Mouse (Mus musculus) embryo, embryonic 11.5 days (tissue): ENCODE results near the gene Fam216a.
A peak's percentile ranks its signal among the peaks of the same experiment; 100 is the strongest.
"Not testable (repeated sequence)": the region's sequence is repeated elsewhere in the genome, so short reads cannot be mapped to it uniquely, and the experiment has no call there.

Source experiments
- DNase-seq: peaks from one replicate; pipeline ENCODE4 v3.0.0-alpha.2; 2012; ENCODE audit warnings: low read depth, low spot score

Fam216a gene

DNA sequence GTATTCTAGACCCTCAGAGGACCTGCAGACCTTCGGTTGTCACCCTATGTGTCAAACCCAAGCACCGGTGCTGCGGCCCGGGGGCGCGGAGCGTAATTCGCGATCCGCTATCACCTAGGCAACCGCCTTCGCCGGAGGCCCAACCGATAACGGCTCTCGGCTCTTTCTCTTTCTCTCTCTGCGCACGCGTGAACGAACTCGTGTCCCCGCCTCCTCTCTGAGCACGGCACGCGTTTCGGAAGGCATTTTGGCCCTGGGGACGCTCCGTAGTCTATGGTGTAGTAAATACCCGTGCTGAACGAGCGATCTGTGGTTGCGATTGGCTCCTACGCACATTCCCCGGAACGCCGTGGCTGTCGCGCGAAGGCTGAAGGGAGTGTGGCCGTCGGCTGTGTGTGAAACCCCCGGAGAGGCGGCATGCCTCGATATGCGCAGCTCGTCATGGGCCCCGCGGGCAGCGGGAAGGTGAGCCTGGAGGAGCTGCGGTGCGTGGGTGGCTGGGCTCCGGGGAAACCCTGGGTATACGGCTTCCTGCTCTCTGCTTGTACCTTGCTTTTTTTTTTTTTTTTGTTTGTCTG lies at the start of gene Fam216a:
Gene Fam216a, minus strand, starts transcription at position 173 of the 578 bp plus-strand sequence.
- peak; percentile 99 for DNase-seq

DNA sequence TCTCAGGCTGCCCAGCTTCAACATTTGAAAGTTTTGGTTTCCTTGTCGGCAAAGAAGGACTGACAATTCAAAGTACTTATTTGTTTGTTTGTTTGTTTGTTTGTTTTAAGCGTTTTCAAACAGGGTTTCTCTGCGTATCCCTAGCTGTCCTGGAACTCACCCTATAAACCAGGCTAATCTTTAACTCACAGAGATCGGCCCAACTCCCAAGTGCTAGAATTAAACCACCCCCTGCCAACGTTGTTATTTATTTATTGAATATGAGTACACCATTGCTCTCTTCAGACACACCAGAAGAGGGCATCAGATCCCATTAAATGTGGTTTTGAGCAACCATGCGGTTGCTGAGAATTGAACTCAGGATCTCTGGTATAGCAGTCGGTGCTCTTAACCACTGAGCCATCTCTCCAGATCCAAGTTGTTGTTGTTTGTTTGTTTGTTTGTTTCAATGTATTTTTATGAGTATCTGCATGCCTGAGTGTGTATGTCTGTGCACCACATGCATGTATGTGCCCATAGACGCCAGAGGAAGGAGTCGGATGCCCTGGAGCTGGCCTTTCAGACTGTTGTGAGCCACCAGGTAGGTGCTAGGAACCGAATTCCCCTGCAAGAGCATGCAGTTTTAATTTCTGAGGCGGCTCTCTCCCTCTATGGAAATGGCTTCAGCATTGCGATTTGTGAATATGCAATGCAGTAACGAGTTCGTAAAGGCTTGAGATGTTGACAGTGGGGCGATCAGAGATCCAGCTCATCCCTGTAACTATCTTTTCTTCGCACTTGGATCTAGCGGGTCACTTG lies 49.3 kb upstream of the Fam216a start, which contains the start of gene Anapc7:
Gene Anapc7, plus strand, starts transcription at position 423 of the 798 bp plus-strand sequence.
- no peak for DNase-seq

DNA sequence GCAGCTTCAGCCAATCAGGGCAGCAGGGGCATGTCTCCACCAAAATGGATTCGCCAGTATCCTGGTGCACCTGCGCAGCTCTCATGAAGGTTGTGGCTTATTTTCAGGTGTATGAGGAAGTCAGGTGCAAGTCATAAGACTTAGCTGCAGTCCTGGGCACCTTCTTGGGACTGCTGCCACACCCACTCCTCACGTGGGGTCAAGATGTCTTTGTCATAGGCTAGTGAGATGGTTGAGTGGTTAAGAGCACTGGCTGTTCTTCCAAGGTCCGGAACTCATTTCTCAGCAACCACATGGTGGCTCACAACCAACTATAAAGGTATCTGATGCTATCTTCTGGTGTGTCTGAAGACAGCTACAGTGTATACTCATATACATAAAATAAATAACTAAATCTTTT lies 48.5 kb upstream of the Fam216a start:
- DNase-seq, result not testable (repeated sequence)

DNA sequence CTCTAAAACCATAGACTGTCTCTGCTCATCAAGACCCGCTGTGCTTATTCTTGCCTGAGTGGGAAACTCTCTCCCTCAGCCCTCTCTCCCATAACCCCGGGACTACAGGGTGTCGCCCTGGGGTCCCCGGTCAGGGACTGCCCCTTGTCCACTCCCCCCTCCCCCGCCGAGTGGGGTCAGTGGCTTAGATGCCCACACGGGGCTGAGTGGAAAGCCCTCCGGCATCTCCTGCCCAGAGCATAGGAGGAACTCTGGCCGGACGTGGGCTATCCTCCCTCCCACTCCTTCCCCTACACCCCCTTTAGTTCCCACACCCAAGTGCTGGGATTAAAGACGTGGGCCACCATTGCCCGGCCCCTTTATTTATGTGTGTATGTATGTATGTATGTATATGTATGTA lies 43.3 kb upstream of the Fam216a start:
- DNase-seq, result no peak

DNA sequence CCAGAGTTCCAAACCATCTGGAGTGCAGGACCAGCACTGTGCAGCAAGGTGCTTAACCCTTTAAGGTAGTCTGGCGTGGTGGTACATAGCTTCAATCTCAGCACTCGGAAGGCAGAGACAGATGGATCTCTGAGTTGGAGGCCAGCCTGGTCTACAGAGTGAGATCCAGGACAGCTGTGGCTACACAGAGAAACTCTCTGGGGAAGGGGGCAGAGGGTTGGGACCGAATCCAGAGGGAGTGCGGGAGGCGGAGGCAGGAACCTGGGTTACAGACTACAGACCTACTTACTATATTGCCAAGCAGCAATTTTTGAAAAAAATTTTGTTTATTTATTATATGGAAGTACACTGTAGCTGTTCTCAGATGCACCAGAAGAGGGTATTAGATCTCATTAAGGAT lies 42.2 kb upstream of the Fam216a start:
- no peak for DNase-seq

DNA sequence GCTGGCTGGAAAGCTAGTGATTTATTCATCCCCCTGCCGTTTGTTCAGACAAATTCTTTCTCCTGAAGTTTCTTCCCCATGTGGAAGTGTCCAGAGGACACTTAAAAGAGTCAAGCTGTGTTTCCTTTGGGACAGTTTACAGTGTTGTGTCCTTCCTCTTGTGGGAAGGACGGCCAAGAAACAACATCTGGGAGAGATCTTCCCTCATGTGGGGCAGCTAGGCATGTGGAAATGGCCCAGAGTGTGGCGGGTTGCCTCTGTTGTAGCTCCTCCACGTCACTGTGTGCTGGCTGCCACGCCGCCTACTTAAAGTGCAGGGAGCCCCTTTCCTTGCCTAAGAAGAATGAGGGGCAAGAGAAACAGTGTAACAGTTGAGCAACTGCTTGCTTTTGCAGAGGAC lies 40.7 kb upstream of the Fam216a start:
- DNase-seq, result no peak

DNA sequence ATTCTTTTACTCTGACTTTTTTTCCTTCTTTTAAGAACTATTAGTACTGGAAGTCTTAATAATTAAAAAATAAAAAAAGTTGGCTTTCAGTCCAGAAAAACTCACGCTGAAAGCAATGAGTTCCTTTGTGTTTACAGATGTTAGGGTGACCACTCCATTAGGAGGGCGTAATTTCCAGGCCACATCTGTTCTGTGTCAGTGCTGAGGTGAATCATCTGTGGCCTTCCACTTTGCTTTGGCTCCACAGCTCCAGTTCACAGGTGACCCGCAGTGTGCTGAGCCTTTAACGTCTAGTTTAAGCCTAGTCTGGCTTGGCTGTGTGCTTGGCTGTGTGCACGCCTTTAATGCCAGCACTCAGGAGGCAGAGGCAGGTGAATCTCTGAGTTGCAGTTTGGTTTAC lies 39.7 kb upstream of the Fam216a start:
- DNase-seq, result no peak

DNA sequence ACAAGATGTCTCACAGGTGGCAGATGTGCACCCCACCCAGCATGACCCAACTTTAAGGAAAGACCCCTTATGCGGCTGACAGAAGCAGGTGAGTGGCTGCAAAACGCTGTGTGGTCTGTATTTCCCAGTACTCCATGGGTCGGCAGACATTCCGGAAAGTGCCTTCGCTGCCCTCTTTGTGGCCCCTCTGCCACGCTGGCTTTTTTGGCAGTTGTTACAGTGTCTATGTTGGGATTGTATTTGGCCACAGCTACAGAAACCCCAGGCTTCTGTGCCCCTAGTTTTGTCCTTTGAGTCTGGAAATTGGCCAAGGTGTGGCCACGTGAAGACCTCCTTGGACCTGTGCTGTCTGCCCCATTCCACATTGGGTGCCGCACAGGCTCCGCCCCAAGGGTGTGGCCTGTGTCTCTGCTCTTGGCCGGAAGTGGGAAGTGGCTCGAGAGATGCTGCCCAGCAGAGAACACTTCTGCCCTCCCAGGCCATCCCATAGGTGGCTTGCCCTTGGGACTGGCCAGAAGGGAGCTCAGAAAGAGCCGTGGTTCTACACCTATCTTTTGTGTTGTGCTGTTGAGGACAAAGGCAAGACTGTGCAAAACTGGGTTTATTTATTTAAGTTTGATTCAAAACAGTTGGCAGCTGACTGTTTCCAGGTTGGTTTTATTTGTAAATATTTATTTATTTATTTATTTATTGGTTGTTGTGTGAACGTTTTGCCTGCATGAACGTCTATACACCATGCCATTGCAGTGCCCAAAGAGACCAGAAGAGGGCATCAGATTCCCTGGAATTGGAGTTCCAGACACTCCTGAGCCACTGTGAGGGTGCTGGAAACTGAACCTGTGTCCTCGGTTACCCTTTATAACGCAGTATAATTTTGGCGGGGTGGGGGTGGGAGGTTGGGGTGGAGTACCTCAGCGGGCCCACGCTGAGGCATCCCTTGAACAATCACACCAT lies 37.8 kb upstream of the Fam216a start:
- DNase-seq, result no peak

DNA sequence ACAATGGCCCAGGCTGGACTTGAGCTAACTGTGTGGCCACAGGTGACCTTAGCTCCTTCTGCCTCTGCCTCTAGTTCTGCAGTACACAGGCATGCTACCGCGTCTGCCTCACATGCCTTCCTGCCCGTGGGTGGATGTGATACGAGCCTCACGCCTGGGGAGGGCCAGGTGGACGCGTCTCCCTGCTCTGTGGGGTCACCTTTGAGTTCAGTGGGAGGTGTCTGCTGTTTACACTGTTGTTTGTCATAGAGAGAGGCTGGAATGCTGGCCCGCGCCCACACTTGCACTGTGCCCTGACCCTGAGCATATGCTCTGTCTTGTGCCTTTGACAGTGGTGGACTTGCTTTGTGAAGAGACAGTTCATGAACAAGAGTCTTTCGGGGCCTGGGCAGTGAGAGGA lies 33.4 kb upstream of the Fam216a start:
- no peak for DNase-seq

DNA sequence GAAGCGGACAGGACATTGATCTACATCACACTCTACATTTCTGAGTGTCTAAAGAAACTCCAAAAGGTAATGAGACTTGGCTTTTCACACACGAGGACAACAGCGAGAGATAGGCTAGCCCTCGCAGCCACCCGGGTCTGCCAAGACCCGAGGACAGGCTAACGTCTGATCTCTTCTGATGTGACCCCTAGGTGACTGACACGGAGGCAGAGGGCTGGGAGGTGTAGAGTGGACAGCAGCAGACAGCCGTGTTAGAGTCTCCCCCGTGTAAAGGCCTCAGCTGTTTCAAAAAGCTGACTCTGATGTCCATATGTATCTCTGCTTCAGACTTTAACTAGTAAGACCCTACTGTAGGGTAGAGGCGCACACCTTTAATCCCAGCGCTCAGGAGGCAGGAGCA lies 31.2 kb upstream of the Fam216a start:
- no peak for DNase-seq

DNA sequence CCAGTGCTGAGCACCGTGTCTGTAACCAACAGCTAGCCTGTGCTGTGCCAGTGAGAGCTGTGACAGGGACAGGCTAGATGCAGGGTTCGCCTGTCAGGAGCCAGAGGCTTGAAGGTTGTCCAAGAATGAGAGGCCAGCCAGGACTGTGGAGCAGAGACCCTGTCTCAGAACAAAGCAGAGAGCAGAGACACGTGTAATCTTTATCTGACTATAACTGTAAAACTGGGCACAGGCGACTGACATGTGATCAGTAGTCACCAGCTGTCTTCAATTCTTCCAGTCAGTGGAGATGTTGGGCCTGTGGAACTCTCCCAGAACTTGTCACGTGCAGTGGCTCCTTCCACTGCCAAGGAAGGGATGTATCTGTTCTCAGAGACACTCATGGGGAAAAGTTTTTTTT lies 30.6 kb upstream of the Fam216a start:
- DNase-seq, result no peak

DNA sequence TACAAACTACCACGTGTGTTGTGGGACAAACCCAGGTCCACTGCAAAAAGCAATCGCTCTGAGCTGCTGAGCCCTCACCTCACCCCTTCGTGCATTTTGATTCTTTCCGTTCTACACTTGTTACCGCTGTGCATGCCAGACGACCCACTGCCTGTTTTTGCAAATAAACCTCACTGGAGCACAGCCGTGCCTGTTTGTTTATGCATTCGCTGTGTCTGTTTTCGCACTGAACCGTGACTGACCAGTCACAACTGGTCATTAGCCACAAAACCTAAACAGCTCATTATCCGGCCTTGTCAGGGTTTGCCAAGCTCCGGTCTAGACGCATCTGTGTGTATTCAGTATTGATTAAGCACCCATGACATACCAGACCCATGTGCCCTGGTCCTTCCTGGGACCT lies 30.0 kb upstream of the Fam216a start:
- no peak for DNase-seq

DNA sequence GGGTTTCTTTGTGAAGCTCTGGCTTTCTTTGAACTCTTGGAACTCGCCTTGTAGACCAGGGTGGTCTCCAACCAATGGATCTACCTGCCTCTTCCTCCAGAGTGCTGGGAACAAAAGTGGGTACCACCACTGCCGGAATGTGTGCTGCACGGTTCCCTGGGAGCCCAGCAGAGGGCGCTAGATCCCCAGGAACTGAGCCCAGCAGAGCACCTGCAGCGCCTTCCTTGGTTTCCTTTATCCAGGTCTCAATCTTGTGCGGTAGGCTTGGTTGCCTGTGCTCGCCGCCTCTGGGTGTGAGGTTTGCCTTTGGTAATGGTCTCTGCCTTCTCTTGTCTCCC lies 29.1 kb upstream of the Fam216a start:
- DNase-seq, result peak; percentile 39

DNA sequence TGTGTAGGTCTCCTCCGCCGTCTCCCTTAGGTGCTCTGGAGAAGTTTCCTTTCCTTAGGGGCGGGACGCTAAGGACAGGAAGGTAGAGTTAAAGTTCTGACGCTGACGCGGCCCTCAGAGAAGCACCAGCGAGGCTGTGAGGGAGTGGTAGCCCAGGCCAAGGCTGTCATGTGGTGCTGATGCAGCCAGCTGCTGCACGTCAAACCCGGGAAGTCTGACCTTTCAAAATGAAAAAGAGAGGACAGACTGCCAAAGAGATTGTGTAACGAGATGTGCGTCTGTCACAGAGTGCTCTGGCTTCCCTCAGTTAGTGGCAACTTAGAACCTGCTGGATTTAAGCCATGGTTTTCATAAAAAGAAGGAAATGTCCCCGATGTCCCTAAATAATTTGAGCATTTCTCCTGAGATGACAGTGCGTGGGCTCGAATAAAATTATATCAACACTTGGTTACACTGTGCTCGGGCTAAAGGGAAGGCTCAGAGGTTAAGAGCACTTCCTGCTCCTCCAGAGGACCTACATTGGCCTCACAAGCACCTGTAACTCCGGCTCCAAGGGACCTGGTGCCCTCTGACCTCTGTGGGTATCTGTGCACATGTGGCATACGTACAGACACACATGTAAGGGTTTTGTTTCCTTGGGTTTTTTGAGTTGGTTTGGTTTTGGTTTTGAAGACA lies 28.6 kb upstream of the Fam216a start:
- DNase-seq, result no peak

DNA sequence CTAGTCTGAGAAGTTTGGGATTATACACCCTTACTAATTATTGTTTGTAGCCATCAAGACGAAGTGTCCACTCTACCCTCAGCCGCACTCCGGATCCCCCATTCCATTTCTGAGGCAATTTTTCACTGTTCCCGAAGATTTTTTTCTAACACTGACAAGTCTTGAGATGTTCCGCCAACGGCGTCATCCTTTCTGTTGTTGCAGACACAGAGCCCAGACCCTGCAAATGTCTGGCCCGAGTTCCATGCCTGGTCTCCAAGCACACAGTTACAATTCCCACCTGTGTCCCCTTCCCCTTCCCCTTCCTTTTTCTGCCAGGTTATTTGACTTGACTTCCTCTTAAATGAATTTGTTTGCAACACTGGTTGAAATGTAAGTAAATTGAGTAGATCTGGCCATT lies 27.7 kb upstream of the Fam216a start:
- no peak for DNase-seq

DNA sequence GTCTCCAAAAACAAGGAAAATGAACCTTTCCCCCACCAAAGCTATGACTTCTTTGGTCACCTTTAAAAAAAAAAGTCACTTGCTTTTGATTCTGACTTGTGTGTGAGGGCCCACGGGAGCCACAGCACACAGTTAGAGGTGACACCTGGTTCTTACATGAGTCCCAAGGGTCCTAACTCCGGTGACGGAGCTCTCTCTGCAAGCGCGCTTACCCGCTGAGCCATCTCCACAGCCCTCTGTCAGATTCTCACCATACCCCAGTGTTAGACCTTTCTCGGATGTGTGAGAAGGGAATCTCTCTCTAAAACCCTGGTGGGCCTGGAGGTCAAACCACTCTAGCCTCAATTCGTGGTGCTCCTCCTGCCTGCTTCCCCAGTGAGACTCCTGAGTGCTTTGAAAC lies 25.3 kb upstream of the Fam216a start:
- no peak for DNase-seq

DNA sequence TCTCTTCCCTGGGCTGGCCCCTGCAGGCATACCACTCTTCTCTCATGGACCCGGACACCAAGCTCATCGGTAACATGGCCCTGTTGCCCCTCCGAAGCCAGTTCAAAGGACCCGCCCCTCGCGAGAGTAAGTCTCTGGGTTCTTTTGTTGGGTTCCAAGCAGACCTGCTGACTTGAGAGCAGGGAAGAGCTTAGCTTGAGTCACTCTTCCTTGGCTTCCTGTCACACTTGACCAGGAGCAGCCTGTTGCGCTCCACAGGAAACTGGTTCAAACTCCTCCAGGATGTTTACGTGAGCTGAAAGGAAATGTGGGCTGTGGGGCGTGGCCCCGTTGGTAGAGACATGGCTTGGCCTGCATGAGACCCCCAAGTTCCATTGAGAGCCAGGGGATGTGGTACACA lies 24.6 kb upstream of the Fam216a start:
- no peak for DNase-seq

DNA sequence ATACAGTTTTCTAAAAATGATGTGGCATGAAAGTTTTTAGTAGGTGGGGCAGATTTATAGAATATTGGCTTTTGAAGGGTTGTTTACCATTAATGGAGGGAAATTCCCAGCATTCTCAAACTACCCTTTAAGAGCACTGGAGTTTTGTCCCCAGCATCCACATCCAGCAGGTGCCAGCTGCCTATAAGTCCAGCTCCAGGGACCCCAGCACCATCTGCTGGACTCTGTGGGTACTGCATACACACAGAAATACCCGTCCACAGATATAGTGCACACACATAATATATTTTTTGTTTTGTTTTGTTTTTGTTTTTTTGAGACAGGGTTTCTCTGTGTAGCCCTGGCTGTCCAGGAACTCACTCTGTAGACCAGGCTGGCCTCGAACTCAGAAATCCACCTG lies 21.7 kb upstream of the Fam216a start:
- DNase-seq, result peak; percentile 64

DNA sequence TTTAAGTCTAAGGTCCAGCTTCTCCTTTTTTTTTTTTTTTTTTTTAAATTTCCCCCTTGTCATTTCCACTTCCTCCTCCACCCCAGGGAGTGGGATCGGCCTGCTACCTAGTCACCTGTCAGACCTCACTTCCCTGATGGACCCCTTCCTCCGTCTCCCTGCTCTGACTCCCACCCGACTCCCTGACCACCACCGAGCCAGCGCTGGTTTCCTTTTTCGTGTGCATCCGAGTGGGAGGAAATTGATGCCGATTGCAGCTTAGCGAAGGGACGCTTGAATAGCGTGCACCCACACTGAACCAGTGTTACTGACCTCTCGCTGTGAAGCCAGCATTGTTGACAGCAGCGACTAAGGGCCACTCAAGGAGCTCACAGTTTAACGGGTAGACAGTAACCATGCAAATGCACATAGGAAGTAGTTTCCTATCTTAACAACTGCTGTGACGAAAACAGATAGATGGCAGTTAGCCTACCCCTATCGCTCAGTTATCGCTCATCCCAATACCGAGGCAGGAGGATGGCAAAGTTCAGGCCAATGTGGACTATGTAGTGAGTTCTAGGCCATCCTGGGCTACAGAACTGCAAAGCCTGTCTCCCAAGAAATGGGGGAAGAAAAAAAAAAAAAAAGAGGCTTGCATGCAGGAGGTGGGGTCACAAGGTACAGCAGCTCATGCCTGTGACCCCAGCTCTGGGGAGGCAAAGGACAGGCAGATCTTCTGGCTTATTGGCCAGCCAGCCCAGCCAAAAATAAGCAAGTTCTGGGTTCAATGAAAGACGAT lies 20.3 kb upstream of the Fam216a start:
- DNase-seq, result no peak

DNA sequence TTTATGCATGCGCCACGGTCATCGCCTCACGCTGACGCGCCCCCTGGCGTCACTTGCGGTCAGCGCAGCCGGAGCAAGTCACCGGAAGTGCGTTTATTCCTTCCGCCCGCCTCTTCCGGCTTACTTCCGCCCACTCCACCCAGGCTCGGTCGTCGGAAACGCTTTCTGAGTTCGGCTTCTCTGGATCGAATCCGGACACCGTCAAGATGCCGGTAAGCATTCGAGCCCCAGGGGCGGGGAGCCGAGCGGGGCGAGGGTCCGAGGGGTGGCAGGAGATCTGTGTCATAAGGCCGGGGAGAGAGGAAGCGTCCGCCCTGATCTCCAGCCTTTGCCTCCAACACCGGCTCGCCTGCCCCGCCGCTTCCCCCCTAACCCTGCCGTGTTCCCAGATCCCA lies 19.6 kb upstream of the Fam216a start, which contains the start of gene Arpc3:
Gene Arpc3, plus strand, starts transcription at position 93 of the 395 bp plus-strand sequence.
- peak; percentile 90 for DNase-seq

DNA sequence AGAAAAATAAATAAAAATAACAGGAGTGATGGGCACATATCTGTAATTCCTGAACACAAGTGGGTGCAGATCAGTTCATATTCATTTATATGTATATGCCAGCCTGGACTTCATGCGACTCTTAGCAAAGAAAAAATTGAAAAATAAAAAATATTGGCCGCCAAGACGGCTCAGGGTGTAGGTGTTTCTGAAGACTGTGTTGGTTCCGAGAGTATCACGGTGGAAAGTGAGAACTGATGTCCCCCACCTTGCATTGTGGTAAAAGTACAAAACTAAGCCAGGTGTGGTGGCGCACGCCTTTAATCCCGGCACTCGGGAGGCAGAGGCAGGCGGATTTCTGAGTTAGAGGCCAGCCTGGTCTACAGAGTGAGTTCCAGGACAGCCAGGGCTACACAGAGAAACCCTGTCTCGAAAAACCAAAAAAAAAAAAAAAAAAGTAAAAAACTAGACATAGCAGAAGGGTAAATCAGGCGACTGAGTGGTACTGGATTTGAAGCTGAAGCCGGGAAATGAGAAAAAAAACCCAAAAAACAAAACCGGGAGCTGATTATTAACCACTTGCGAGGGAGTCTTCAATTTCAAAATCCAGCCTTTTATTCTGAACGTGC lies 19.1 kb upstream of the Fam216a start:
- no peak for DNase-seq
